Mouse (Mus musculus): Measurements from ENCODE around the gene Gripap1.
A peak's percentile ranks its signal among the peaks of the same experiment; 100 is the strongest.
"Not testable (repeated sequence)": the region's sequence is repeated elsewhere in the genome, so short reads cannot be mapped to it uniquely, and the experiment has no call there.

The Gripap1 gene

DNA sequence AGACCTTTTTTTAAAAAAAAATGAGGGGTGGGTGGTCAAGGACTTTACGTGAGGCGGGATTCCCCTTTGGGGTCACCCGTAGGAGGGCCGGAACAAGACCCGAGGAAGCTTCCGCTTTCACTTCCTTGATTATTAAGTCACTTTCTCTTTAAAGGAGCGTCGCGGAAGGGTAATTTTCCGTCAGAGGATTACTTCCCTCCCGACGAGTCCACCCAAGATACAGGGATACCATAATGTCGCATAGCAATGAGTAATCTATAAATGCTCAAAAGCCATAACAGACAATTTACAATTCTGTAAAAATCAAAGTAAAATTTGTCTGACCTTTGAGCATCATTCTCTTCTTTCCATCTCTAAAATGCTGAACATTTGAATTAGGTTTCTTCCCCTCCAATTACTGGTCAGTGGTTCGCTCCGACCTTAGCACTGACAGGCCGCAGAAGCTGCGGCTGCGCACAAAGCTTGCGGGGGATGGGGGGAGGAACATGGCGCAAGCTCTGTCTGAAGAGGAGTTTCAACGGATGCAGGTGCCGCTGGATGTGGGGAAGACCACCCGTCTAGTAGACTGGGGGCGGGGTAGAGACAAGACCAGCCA lies at the start of gene Gripap1:
TSS of gene Gripap1 (plus strand) at position 224 of the 595 bp plus-strand sequence.
- no peak for DNase-seq (ENCODE audit: low spot score)

DNA sequence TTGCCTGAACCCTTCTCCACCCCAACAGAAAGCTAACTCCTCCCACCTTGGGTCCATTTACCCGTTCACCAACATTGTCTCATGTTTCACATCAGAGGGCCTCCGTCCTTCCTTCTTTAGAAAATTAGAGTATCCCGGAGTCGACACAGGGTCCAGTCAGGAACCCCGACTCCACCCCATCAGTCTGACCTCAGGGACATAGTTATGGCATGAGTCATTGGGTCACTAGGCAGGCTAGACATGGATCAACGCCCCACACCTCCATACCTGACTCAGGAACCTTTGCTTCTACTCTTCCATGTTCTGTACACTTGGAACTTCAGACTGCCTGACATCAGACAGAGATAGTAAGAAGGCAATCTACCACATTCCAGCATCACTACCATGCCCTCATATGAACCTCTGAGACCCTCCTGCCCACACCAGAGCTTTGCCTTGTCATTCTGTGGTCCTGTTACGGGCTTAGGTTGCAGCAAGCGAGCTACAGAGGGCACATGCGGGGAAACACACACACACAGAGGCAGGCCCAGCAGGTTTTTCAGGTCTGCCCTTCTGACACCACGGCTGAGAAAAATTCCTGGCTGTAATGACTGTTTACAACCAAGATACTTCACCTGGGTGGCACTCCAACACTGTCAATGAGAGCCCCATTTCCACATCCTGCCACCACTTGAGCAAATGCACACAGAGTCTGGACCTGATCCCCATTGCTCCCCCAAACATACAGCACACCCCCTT lies 49.3 kb upstream of the Gripap1 start:
- DNase-seq (ENCODE audit: low spot score): no peak

DNA sequence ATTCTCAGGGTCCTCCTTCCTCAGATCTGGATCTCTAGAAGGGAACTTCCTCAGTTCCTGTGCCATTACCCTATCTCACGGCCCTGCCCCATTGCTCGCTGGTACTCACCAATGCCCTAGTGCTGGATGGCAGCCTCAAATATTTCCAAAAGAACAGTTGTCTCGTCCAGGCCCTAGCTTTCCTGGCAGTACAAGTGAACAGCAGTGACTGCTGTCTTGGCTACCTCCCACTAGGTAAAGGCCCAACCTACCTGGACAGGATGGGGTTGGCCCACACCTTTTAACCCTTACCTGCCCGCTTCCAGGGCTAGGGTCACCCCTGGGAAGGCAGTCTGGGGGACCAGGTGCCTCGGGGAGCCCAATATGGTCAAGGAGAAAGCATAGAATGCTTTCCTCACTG lies 48.5 kb upstream of the Gripap1 start:
- DNase-seq (ENCODE audit: low spot score): no peak

DNA sequence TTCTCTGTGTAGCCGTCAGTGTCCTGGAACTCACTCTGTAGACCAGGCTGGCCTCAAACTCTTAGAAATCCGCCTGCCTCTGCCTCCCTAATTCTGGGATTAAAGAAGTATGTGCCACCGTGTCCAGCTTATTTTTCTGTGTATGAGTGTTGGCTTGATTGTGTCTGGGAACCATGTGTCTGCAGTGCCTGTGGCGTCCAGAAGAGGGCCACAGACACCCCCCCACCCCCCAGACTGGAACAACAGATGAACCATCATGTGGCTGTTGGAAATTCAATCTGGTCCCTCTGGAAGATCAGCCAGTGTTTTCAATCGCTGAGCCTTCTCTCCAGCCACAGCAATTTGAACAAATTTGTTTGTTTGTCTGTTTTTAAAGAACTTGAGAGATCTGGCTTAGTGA lies 46.1 kb upstream of the Gripap1 start:
- DNase-seq (ENCODE audit: low spot score): no peak

DNA sequence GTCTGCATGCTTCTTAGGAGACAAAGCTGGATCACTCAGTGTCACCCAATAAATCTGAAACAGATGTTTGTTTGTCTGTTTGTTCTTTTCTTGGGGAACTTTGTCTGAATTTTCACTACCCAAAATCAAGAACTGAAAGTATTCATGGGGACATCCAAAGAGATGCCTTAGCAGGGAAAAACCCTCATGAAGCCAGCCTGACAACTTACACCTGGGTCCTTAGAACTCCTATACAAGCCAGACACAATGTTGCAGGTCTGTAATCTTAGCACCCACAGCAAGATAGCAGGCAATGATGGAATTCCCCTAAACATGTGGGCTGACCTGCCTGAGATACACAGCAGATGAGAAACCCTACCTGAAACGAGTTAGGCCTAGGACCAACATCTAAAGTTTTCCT lies 44.6 kb upstream of the Gripap1 start:
- no peak for DNase-seq (ENCODE audit: low spot score)

DNA sequence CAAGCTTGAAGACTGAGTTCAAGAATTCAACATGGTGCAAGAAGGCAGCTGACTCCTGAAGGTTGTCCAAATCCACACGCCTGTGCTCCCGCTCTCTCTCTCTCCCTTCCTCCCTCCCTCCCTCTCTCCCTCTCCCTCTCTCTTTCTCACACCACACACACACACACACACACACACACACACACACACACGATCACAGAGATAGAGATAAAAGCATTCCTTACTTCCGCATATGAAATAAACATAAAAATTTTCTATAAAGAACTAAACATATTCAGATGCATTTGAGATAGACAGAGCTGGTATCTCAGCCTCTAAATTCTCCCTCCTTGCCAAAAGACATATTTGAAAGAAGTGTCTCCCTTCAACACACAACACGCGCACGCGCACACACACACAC lies 44.1 kb upstream of the Gripap1 start:
- no peak for DNase-seq (ENCODE audit: low spot score)

DNA sequence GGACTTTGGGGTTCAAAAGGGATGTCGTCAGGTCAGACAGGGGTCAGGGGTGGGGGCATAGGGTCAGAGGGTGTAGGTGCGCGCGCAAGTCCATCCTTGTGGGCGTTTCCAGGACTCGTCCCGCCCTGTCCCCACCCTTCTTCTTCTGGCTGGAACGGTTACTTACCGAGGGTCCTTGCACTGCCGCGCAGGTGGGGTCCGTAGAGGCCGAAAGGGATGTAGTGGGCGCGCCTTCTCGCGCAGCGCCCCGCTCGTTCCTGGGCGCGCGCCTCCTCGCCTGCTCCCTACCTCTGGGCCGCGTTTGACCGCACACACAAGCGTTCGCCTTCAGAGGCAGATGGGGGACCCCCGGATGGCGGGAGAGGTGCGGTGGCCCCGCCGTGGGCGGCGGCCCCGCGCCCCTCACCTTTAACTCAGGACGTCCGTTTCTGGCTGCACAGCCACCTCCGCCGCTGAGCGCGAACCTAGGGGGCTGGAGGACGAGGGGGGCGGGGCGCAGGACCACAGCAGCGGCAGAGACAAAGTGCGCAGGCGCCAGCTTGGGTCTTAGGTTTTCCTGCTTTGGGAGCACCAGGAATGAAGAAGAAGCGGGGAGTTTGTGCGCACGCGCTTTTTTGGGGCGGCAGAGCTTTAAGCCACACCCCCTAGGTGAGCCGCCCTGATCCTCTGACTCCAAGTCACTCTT lies 39.0 kb upstream of the Gripap1 start, which contains the start of gene Ccdc120:
TSS of gene Ccdc120 (minus strand) at position 474 of the 685 bp plus-strand sequence.
- no peak for DNase-seq (ENCODE audit: low spot score)

DNA sequence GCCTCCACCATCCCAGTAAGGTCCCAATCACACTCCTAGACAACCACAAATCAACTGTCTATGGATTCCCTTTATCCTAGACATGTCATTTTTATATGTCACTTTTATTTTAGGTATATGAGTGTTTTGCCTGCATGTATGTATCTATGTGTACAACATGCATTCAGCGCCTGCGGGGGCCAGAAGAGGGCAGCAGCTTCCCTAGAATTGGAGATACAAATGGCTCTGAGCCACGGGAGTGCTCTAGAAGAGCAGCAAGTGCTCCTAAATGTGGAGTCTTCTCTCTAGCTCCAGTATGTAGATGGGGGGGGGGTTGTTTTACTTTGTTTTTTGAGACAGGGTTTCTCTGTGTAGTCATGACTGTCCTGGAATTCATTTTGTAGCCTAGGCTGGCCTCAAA lies 35.9 kb upstream of the Gripap1 start:
- not testable (repeated sequence) for DNase-seq (ENCODE audit: low spot score)

DNA sequence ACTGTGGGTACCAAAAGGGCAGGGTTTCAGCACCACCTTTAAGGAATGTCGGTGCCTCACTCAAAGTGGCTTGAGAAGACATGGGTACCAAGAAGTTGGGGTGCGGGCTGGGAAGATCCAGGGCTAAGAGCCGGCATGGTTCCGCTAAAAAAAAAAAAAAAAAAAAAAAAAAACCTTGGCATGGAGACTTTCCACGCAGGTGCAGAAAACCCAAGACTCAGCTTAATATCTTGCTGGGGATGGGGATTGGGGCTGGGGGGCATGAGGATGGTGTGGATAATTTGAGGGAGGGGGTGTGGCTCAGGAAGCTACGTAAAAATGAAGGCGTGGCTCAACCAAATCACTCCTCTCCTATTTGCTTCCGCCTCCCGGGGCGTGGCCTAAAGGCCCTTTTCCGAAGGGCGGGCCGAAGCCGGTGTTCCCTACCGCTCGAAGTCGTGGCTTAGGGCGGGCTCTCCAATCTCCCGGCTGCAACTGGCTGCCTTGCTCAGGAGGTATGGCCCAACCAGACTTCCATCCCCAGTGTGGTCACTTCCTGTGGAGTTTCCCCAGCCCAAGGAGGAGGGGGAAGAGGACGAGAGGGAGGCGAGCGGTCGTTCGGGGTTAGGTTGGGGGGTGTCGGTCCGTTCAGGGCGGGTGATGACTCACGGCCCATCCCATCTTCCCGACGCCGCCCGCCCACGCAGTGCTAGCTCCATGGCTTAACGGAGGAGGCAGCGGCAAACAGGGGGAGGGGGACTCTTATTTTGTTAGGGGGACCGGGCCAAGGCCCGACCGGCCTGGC lies 27.2 kb upstream of the Gripap1 start, which contains the start of gene Tfe3:
TSS of gene Tfe3 (plus strand) at position 424 of the 784 bp plus-strand sequence.
- DNase-seq (ENCODE audit: low spot score): peak; percentile 35

DNA sequence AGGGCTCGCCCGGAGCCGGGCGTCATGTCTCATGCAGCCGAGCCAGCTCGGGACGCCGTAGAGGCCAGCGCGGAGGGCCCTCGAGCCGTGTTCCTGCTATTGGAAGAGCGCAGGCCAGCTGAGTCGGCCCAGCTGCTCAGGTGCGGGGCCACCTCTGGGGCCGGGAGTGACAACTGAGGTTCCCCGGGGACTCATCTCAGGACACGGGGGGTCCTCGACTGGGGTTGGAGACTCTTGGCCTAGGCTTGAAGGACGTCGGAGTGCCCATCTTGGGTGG lies 26.7 kb upstream of the Gripap1 start:
- no peak for DNase-seq (ENCODE audit: low spot score)

DNA sequence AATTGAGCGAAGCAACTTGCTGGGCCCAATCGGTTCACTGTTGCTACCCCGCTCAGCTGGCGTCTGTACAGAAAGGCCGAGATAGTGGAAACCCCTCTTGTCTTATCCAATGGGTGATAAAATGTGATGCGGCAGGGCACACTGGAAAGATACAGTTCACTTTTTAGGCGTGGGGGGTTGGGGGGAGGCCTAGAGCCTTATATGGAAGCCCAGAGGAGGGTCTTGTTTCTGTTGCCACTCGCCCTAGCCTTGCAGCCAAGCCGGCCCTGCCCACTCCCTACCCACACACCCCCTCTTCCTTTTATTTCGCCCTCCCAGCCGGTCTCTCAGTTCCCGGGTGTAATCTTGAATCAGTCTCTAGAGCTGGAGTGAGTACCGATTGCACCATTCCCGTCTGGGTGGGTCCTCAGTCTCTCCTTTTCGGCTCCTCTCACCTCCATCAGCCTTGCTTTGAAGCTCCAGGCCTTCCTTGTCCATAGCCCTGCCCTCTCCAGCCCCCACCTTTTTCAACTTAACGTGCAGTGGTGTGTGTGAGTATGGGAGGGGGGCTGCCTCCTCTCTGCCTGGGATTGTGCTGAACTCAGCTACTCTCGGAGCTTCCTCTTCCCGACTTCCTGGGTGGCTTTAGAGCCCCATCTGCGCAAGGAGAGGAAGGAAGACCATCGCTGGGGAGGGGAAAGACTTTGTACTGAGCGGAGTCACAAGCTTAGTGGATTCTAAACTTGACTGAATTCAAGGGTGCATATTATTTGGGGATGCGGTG lies 25.8 kb upstream of the Gripap1 start:
- no peak for DNase-seq (ENCODE audit: low spot score)

DNA sequence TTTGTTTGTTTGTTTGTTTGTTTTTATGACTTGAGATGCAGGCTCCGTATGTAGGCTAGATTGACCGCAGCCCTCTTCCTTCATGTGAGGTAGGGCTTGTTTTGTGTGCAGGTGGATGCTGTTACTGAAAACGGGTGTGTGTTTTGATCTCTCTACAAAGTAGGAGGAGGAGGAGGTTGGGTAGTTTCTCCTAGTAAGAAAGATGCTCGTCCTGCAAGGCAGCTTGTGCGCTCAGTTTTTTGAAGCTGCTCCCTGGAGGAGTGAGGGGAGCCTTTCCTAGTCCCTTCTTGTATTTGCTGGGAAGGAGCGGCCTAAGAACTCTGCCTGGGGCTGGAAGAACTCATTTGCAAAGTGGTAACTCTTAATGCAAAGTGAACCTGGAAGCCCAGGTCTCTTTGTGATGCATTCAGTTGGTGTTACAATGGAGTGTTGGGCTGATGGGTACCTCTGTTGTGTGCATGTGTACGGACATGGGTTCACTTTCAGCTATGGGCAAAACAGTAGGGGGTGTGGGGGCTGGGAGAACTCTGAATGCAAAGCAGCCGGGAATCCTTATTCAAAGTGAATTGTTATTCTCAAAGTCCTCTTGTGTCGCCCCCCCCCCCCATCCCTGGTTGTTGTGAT lies 24.8 kb upstream of the Gripap1 start:
- DNase-seq (ENCODE audit: low spot score): no peak

DNA sequence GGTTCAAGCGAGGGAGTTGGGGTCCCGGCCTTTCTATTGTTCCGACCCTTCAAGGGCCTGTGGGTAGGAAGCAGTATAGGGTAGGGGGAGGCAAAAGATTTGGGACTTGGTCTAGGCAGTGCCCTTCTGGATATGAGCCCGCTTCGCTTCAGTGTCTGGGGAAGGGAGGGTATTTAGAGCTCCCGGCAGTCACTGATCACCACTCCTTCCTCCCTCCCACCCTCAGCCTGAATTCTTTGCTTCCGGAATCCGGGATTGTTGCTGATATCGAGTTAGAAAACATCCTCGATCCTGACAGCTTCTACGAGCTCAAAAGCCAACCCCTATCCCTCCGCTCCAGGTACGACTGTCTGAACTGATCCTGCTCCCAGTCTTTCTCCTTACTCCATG lies 24.3 kb upstream of the Gripap1 start:
- DNase-seq (ENCODE audit: low spot score): no peak

DNA sequence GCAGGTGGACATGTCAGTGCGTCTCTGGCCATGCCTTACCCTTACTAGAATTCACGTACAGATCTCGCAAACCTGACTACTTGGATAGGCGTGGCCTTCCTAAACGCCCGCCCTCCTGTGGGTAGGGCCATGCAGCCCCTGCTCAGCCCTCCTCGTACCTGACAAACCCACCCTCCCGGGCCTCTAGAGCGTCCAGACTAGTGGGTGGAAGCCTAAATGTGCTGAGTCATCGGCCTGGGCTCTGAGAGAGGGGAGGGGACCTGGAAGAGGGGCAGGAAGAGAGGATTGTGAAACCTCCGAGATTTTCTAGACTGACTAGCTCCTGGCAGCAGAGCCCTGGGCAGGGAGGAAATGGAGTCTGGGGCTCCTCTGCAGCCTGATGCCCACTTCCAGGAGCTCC lies 23.8 kb upstream of the Gripap1 start:
- DNase-seq (ENCODE audit: low spot score): no peak

DNA sequence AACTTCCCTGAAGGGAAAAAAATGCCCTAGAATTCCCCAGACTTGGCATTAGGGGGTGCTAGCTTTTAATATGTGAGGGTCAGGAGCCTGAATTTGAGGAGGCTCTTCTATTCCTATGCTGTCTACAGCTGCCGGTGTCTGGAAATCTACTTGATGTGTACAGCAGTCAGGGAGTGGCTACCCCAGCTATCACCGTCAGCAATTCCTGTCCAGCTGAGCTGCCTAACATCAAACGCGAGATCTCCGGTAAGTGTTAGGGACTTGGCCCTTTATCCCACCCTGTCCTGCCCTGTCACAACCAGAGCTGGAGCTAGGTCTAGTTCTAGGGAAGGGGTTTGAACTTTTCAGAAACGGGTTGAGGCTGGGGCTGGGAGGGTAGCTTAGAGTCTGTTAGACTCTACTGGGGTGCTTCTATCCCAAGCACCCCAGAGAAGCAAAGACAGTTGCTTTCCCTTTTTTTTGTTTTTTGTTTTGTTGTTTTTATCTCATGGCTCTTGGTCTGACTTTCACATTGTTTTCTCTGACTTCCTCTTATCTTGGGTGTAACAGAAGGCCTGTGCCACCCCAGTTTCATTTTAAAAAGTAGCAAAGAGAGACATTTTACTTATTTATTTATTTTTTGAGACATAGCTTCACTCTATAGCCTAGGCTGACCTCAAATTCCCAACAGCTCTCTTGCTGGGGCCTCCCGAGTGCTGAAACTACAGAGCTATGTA lies 20.1 kb upstream of the Gripap1 start:
- no peak for DNase-seq (ENCODE audit: low spot score)

DNA sequence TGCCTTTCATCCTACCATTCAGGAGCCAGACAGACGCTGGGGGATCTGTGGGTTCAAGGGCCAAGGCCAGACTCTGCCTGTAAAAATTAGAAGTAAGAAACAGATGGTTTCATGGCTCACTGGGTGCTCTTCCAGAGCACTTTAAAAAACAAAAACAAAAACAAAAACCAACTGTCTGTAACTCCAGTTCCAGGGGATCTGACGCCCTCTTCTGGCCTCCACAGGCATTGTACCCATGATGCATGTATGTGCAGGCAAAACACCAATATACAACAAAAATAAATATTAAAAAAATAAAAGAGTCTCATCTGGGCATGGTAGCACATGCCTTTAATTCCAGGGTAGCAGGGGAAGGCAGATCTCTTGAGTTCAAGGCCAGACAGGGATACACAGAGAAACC lies 16.8 kb upstream of the Gripap1 start:
- DNase-seq (ENCODE audit: low spot score): no peak

DNA sequence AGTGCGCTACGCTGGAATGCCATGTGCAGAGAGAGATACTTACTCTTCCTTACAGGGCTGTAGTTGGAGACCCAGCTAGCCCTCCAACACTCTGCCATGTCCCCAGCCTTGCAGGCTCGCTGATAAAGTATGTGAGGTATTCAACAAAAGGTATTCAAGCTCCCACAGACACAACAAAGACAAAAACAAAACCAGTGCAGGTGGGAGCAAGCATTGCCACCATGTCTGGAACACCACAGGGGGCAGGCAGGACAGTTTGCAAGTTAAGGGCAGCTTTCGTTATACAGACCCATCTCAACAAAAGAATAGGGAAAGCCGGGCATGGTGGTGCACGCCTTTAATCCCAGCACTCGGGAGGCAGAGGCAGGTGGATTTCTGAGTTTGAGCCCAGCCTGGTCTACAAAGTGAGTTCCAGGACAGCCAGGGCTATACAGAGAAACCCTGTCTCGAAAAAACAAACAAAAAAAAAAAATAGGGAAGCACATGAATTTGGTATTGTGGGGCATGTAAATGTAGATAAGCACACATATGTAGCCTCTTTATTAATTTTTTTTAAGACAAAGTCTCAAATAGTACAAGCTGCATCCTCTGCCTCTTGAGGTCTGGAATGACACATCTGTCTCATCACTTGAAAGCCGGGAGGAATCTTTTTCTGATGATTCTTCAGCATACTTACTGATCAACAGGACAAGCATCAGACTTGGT lies 13.9 kb upstream of the Gripap1 start:
- no peak for DNase-seq (ENCODE audit: low spot score)

DNA sequence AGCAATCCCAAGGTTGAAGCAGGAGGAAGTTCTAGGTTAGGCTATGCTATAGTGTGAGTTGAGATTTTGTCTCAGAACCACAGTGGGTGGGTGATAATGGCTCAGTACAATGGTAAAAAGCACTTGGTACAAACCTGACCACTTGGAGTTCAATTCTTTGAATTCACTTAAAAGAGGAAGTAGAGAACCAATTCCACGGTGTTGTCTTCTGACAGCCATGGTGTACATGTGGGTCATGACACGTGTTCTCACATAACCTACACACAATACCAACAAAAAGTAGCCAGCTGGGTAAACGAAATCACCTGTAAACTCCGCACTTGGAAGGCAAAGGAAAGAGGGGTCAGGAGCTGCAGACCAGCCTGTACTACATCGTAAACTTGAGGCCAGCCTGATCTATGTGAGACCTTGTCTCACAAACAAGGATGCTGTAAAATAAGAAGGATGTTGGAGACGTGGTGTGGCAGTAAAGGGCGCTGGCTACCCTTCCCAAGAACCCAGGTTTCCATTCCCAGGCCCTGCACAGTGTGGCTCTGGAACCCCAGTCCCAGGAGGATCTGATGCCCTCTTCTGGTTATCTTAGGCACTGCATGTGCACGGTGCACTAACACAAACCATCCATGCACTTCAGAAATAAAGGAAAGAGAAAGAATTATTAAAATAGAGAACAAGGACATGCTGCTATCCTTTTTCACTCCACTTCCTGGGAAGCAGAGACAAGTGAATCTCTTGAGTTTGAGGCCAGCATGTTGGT lies 13.1 kb upstream of the Gripap1 start:
- no peak for DNase-seq (ENCODE audit: low spot score)

DNA sequence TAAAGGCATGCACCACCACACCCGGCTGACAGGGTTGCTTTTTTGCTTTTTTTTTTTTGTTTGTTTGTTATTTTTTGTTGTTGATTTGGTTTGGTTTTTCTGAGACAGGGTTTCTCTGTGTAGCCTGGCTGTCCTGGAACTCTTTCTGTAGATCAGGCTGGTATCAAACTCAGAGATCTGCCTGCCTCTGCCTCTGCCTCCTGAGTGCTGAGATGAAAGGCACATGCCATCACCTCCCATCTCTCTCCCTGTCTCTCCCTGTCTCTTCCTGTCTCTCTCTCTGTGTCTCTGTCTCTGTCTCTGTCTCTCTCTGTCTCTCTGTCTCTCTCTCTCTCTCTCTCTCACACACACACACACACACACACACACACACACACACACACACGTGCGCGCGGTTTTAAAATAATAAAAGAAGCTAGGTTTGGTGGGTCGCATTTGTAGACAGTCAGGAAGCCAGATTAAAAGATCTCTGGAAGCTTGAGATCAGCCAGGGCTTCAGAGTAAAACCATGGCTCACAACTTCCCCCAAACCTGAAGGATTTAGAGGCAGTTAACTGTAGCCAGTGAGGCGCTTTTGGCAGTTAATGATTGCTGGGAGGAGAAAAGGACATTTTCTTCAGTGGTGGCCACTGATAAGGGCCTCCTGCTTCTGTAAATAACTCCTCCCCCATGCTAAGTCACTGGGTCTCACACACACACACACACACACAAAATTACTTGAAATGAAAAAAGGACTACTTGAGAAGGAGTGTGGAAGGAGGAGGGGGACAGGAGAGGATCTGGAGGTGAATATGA lies 10.9 kb upstream of the Gripap1 start:
- DNase-seq (ENCODE audit: low spot score): no peak
